Mouse (Mus musculus) CH12.LX (cell line): Measurements from ENCODE around the gene Hrg.

Experiments
- CTCF ChIP-seq, 2 experiments: IDR thresholded peaks in 1 of 2; conservative IDR thresholded peaks in 1 of 2; 2 replicates each; pipeline ENCODE4 v1.5.1; 2011 to 2012; ENCODE audit warnings: low read depth in 2 of 2, low read length in 2 of 2, improper control_type of control experiment in 1 of 2, inconsistent platforms in 1 of 2, mild to moderate bottlenecking in 1 of 2, moderate library complexity in 1 of 2
- EP300 ChIP-seq: IDR thresholded peaks from 2 replicates; pipeline ENCODE4 v1.6.1; 2011; ENCODE audit warnings: low read length, improper control_type of control experiment
- ETS1 ChIP-seq: conservative IDR thresholded peaks from 2 replicates; pipeline ENCODE4 v1.6.1; 2012; ENCODE audit warnings: low read depth, mild to moderate bottlenecking, inconsistent platforms, low read length, improper control_type of control experiment, moderate library complexity
- KAT2A ChIP-seq: IDR thresholded peaks from 2 replicates; pipeline ENCODE4 v1.6.1; 2012; ENCODE audit warnings: low read length, improper control_type of control experiment, inconsistent platforms; ENCODE audit not compliant: insufficient replicate concordance
- MAFK ChIP-seq: IDR thresholded peaks from 2 replicates; pipeline ENCODE4 v1.6.1; 2011; ENCODE audit warnings: low read length, improper control_type of control experiment; ENCODE audit not compliant: insufficient replicate concordance
- NRF1 ChIP-seq: IDR thresholded peaks from 2 replicates; pipeline ENCODE4 v1.6.1; 2014; ENCODE audit warnings: low read depth, mild to moderate bottlenecking, inconsistent platforms, low read length, improper control_type of control experiment, moderate library complexity
- POLR2A ChIP-seq: IDR thresholded peaks from 2 replicates; pipeline ENCODE4 v1.6.1; 2011; ENCODE audit warnings: low read depth, mild to moderate bottlenecking, improper control_type of control experiment, low read length
- SMC3 ChIP-seq: IDR thresholded peaks from 2 replicates; pipeline ENCODE4 v1.6.1; 2011; ENCODE audit warnings: low read depth, low read length, improper control_type of control experiment
- USF1 ChIP-seq: IDR thresholded peaks from 2 replicates; pipeline ENCODE4 v1.6.1; 2014; ENCODE audit warnings: low read depth, mild to moderate bottlenecking, inconsistent platforms, low read length, improper control_type of control experiment
- ZNF384 ChIP-seq: IDR thresholded peaks from 2 replicates; pipeline ENCODE4 v1.6.1; 2012; ENCODE audit warnings: low read depth, low read length, improper control_type of control experiment, inconsistent platforms

GRCm38 (mm10) chr16:22911986-22912385 is 38.9 kb upstream of the Hrg start:
- TF ChIP-seq ZNF384 (no peak), NRF1 (no peak), CTCF (conservative IDR thresholded peaks at IDR 0.05 in 1 of 2, IDR thresholded peaks at IDR 0.05 in 1 of 2; ENCODE audit: low read depth in 2 of 2, low read length in 2 of 2) (no peak), USF1 (no peak), POLR2A (no peak), ETS1 (no peak), KAT2A (no peak), SMC3 (no peak), MAFK (no peak), EP300 (no peak)
